Mouse (Mus musculus): Measurements from ENCODE around the gene Pip4k2b.
A peak's percentile ranks its signal among the peaks of the same experiment; 100 is the strongest.

The Pip4k2b gene

DNA sequence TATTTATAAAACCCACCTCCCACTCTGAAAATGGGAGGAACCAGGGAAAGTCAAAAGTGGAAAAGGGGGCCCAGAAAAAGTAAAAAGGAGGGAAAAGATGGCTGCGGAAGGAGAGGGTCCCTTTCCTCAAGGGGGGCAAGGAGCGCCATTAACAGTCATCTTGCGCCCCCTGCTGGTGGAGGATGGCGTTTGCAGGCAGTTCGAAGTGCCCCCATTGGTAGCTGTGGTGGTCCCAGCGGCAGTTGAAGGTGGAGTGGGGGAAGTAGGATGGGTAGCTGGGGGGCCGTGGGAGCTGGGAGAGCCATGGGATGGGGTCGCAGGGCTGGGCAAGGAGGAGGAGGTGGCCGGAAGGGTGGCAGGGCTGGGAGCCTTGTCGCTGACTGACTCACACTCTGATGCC lies 54.6 kb downstream of the Pip4k2b start:
- peak; percentile 60 to 65 for DNase-seq

DNA sequence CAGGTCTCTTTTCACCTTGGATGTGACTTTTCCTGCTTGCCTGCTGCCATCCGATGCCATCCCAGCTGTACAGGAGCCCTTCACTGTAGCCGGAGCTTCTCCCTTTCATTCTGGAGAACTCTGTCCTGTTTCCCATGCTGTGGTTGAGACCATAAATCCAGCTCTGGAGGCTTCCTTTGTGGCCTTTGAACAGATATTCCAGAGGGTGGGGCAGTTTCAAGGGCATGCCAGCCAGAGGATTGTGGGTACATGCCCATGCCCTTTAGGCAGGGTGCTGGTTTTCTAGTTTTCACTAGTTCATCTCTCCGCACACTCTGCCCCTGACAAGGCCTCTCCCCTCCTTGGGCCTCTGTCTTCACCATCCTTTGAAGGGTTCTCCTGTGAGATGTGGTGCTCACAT lies 57.4 kb downstream of the Pip4k2b start:
- DNase-seq, result no peak

DNA sequence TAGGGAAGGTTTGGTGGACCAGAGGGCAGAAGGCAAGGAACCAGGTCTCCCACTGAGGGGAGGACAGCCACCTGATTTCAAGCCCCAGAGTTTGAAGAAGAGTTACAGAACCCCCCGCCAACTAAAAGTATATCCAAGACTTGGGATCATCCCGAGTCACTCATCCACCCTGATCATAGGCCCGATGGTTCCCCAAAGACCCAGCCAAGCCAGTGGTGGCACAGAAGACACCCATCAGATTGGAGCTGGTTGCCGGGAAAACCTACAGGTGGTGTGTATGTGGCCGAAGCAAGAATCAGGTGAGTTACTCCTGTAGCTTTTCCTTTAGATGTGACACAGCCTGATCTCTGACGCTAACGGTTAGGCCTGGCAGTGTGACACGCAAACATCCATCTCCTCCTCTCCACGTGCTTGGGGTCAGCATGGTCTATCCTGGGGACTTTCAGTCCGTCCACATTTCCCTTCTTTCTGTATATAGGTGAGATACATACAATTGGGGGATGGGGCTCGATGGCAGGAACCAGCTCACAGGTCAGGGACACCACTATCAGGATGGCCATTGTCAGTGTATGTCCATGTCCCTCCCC lies 58.1 kb downstream of the Pip4k2b start:
- no peak for DNase-seq

DNA sequence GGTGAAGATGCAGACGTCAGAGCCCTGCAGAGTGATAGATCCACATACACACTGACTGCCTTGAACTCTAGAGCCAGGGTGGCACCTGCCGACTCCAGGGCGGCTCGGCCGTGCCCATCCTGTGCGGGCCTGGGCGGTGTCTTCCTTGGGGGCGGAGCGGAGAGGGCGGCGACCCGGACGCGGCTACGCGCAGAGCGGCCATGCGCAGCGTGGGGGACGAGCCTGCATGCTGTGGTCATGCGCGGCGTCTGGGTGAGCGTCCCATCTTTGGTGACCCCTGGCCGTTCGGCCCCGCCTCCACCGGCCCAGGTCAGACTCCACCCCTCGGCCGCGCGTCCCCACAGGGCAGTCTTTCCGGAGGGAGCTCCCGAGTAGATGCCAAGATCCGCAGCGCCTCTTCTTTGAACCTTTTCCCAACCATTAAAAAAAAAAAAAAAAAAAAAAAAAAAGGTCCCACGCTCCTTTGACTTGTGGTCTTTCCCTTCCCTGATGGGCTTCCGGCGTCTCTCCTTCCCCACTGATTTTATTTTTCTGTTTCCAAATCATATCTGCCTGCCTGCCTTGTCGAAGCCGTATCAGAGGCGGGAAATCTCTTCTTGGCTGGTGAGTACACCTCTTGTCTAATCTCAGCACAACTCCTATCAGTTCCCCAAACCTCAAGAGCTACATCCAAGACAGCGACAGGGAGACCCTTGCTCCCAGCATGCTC lies 58.7 kb downstream of the Pip4k2b start, which contains the start of gene Cisd3:
Cisd3 (plus strand) TSS at position 214 of the 709 bp plus-strand sequence.
- DNase-seq, result peak; percentile 90 to 95

DNA sequence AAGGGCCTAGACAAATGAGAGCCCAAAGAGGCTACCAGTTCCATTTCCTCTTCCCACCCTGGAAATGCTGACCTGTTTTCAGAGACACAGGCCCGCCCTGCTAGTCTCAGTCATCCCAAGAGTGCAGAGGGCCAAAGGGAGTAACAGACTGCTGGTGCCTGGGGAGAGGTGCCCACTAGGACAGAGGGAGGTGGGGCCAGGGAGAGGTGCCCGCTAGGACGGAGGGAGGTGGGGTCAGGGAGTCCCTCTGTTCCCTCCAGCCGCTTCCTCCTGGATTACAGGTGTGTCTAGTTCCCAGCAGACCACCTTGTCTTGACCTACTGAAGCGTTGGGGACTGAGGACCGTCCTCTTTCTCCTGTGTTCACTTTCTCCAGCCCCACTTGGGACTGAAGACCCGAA lies 59.7 kb downstream of the Pip4k2b start:
- no peak for DNase-seq

DNA sequence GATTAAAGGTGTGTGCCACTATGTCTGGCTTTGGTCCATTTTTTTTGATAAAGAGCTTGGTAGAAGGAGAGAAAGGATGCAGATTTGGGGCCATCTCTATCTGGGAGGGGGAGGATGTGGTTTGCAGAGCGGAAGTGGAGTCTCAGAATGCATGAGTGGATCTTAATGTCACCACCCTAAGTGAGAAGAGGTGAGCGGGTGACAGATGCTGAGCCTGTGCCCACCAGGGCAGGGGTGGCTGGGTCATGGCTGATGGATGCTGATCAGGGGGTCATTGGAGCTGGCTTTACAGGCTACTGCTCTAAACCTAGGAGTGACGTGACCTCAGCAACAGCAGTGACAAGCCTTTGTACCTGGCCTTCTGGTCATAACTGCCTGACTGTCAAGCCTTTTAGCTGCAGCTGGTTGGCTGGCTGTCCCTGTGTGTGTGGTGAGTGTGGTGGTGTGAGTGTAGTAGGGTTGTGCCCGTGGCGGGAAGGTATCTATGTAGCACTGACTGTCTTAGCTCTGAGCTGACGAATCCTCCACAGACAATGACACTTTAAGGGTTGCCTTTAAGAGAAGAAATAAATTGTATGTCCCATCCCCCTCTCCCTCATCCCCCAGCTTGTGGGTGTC lies 60.3 kb downstream of the Pip4k2b start:
- DNase-seq, result no peak

DNA sequence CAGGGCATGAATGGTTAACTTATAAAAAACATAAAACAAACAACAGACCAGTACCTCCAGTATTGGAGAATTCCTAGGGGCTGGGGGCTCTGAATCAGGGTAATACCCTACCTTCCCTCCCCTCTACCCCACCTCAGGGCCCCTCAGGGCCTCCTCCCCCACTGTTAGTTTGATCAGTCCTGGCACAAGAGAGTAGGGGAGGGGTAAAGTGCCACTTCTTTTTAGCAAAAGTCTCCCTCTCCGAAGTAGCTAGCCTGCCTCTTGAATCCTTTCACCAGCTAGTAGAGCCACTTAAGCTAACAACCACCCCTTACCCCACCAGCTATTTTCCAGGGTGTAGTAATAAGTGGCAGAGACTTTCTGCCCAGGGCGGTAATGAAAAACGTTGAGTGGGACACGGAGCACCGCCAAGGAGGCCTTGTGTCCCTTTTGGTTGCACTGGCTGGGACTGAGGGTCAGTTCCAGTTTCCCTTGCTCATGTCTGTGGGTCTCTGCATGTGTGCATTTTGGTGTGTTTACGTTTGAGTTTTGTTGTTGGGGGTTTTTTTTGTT lies 61.9 kb downstream of the Pip4k2b start:
- DNase-seq, result no peak

DNA sequence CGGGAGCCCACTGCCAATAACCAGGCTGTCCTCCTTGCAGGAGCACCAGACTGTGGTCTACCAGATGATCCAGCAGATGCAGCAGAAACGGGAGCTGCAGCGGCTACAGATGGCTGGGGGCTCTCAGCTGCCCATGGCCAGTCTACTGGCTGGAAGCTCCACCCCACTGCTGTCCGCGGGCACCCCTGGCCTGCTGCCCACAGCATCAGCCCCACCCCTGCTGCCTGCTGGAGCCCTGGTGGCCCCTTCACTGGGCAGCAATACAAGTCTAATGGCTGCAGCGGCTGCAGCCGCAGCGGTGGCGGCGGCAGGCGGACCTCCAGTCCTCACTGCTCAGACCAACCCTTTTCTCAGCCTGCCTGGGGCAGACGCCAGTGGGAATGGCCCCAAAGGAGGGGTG lies 64.1 kb downstream of the Pip4k2b start:
- no peak for DNase-seq

DNA sequence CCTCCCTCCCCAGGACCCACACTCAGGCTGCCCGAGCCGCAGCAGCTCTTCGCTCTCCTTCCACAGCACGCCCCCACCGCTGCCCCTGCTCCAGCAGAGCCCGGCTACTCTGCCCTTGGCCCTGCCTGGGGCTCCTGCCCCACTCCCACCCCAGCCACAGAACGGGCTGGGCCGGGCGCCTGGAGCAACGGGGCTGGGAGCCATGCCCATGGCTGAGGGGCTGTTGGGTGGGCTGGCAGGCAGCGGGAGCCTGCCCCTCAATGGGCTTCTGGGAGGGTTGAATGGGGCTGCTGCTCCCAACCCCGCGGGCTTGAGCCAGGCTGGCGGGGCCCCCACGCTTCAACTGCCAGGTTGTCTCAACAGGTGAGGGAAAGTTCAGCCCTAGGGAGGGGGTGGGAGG lies 66.2 kb downstream of the Pip4k2b start:
- no peak for DNase-seq

DNA sequence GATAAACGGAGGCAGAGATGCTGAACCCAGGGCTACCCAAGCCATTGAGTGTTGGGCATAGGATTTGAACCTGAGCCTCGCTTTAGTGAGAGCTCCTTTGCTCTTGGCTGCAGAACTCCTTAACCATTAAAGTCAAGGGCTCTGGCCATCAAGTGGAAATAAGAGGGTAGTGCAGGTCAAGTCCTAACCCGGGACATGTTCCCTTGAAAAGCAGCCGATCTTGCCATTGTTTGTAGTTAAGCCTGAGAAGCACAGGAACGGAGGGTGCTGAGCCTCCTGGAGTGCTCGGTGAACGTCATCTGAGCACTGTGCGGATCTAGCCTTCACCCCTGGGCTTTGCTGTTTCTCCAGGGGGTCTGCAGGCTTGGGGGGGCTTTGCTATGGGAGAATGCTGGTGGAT lies 66.7 kb downstream of the Pip4k2b start:
- no peak for DNase-seq

DNA sequence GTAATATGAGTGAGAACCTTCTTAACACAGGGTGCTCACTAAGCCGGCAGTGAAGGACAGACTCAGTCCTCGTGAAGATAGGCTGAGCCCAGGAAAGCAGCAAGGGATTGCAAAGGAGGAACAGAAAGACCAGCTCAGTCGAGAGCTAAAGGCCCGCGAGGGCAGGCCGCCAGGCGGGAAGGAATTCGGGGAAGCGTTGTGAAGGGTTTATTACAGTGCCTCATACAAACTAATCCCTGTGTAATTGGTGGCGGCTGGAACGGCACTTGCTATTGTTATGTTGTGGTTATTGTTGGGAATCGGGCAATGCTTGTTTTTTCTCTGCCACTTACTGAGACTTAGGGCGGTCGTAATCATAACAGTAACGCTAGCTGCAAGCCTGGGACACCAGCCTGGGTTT lies 67.1 kb downstream of the Pip4k2b start:
- DNase-seq, result no peak

DNA sequence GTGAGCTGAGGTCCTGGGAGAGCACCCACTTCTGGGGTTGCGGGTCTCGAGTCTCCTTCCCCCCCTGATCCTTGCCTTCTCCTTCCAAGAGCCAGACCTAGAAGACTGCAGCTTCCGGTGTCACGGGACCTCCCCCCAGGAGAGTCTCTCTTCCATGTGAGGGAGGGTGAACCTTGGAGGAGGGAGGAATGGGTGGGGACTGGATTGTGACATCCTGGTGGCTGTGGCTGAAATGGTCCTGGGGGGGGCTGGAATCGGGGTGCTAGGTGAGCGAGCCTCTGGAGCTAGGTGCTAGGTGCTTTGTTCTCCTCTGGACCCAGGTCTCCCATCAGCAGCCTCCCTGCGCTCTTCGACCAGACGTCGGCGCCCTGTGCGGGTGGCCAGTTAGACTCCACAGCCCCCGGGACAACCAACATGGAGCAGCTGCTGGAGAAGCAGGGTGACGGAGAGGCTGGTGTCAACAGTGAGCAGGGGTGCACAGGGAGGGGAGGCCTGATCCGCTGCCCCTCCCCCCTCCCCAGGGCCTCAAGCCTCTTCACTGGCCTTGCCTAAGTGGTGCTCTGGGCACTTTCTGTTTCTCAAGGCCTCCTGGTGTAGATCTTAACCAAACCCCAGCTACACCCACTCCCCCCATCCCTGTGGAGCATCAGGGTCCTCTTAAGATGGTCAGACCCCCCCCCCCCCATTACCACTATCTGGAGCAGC lies 68.3 kb downstream of the Pip4k2b start:
- no peak for DNase-seq

DNA sequence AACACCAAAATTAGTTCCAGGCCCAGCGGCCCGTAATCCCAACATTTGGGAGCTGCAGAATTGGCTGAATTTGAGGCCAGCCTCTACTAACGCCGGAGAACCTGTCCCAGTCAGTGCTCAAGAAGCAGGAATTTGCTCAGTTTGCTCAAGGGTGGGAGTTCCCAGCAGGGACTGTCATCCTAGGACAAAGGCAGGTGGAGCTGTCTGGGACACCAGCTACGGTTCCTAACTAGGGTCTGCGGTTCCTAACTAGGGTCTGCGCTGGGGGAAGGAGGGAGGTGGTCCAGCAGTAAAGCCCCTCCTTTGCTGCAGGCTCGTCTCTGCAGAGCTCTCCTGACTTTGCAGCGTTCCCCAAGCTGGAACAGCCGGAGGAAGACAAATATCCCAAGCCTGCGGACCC lies 71.4 kb downstream of the Pip4k2b start:
- DNase-seq, result no peak

DNA sequence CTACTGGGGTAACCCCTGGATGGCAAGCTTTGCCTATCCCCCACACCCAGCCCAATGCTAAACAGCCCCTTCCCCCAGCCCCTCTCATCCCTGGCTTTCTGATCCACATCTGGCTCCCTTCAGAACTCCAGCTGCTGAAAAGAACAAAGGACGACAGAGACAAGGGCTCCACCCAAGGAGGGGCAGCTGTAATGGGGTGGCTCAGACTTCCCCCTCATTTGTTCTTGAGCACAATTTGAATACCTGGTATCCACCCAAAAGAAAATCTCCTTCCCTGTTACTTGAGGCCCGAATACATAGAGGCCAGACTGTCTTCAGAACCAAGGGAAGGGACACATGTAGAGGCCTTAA lies 73.4 kb downstream of the Pip4k2b start:
- DNase-seq, result no peak

DNA sequence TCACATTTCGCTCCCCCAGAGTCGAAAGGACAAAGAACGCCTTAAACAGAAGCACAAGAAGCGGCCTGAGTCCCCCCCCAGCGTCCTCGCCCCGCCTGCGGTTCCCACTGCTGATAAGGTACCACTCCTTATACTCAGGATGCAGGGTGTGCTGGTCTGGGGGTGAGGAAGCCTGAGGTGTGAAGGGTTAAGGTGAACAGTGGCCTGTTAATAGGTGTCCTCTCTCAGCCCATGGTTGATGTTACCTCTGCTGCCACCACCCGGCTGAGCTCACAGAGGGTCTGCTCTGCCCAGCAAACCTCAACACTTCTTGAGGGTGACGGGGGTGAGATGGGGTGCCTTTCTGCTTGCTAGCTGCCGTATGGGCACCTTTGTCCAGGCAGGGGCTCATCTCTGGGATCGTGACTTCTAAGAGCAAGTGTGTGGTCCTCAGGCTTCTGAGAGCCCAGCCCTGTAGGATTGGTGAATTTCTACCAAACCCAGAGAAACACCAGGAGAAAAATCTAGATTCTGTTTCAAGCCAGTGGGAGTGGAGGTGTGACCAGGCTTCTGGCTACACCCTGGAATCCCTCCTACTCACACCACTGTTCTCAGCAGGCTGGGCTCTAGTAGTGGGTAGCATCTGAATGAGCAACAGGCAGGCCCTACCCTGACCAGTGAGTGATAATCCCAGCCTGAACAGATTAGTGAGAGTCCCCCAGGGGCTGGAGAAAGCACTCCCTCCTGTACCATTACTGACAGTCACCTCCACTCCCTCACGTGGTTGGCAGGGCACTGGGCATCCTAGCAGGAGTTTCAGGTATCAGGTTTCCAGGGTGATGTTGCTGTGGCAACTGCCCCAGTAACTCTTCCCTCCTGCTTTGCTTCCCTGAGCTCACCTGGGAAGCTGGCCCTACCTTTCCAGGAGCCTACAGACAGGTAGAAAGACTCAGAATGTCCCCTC lies 74.0 kb downstream of the Pip4k2b start:
- no peak for DNase-seq

DNA sequence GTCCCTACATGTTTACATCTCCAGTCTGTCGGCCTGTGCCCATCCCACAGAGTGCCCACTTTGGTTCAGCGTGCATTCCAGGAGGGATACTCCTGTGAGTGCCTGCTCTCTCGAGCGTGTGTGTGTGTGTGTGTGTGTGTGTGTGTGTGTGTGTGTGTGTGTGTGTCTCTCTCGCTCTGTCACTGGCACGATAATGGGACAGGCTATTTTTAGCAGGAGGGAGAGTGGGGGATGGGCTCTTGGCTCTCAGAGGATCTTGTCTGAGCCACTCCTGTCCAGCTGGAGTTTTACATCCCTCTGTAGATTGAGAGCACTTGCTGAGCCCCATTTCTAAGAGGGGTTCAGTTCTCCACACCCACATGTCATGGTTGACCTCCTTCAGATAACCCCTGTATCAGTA lies 74.7 kb downstream of the Pip4k2b start:
- DNase-seq, result peak; percentile 58 to 65

DNA sequence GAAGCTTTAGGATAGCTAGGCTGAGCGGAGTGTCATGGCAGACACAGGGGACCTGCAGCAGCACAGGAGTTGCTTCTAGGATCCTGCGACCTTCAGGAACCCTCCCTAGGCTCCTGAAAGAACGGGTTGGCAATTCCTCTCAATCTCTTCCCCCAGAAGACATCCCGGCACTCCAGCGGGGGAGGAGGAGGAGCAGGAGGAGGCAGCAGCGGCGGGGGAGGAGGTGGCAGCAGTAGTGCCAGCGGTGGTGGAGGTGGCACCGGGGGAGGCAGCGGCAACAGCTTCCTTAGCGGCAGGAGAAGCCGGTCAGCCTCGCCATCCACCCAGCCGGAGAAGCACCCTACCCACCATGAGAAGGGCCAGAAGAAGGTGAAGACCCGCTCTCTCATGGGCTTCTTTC lies 75.2 kb downstream of the Pip4k2b start:
- DNase-seq, result no peak

DNA sequence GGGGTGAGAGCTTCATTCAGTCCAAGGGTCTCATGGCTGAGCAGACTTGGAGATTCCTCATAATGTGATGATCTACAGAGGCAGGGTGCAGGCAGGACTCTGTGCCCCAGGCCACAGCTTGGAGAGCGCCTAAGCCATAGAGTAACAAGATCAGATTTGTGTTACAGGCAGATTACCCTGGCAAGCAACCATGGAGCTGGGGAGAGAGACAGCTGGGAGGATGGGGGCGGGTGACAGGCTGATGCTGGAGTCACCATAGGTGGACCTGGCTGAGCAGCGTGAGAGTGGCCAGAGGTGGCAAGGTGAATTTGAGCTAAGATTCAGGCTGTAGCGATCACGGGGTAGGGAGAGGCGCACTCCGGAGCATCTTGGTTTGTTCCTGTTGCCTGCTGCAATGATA lies 76.3 kb downstream of the Pip4k2b start:
- no peak for DNase-seq

DNA sequence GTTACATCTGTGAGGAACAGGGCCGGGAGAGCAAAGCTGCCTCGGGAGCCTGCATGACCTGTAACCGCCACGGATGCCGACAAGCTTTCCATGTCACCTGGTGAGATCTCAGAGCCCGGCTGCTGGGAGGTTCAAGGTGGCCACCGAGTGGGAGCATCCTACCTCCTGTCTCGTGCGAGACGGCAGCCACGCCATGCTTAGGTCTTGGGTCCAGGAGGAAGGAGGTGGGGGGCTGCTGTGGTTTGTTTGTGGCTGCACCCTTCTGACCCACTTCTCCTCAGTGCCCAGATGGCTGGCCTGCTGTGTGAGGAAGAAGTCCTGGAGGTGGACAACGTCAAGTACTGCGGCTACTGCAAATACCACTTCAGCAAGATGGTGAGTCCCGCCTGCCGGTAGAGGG lies 77.7 kb downstream of the Pip4k2b start:
- no peak for DNase-seq

DNA sequence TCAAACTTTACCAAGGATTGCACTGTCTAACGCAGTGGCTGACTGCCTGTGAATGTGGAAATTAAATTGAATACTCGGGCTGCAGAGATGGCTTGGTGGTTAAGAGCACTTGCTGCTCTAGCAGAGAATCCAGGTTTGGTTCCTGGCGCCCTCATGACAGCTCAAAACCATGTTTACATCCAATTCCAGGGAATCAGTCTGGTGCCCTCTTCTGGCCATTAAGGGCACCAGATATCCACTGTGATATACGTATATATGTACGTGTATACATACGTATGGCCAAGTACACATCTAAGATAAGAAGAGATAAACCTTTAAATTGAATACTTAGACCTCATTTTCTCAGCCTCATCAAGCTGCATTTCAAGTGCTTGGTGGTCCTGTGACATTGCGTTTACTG lies 78.3 kb downstream of the Pip4k2b start:
- DNase-seq, result no peak

DNA sequence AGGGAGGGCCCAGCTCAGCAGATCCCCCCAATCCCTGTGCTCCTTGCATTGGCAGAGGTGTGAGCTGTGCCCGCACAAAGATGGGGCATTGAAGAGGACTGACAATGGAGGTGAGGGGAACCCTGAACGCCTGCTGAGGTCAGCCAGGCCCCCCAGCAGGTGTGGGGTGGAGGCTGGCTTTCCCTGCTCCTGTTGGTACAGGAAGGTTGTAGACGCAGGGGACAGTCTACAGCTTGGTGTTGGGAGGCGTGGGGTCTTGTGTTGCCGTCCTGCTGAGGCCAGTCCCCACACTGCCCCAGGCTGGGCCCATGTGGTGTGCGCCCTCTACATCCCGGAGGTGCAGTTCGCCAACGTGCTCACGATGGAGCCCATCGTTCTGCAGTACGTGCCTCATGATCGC lies 79.1 kb downstream of the Pip4k2b start:
- no peak for DNase-seq

All from cerebellum, postnatal 36 days (tissue).